Mouse (Mus musculus): Measurements from ENCODE around the gene Nemf.
A peak's percentile ranks its signal among the peaks of the same experiment; 100 is the strongest.

Nemf gene

GRCm38 (mm10) chr12:69304051-69304450, 52.9 kb downstream of the Nemf start:
- DNase-seq (ENCODE audit: low spot score), result no peak

- DNase-seq (ENCODE audit: low spot score), result no peak
Observed at GRCm38 (mm10) chr12:69302171-69302570, 54.8 kb downstream of the Nemf start.

GRCm38 (mm10) chr12:69300391-69300790, 56.6 kb downstream of the Nemf start:
- no peak for DNase-seq (ENCODE audit: low spot score)

GRCm38 (mm10) chr12:69299831-69300230, 57.1 kb downstream of the Nemf start:
- no peak for DNase-seq (ENCODE audit: low spot score)

GRCm38 (mm10) chr12:69299231-69299630, 57.7 kb downstream of the Nemf start:
- DNase-seq (ENCODE audit: low spot score), result peak; percentile 43

- DNase-seq (ENCODE audit: low spot score), result no peak
Observed at GRCm38 (mm10) chr12:69298281-69298680, 58.7 kb downstream of the Nemf start.

- DNase-seq (ENCODE audit: low spot score), result no peak
Observed at GRCm38 (mm10) chr12:69297411-69298150, 59.4 kb downstream of the Nemf start.

- DNase-seq (ENCODE audit: low spot score), result peak; percentile 88
Observed at GRCm38 (mm10) chr12:69296511-69297410, 60.2 kb downstream of the Nemf start, which contains the start of gene Klhdc2. Gene Klhdc2, plus strand, starts transcription at chr12:69296681.

- DNase-seq (ENCODE audit: low spot score), result no peak
Observed at GRCm38 (mm10) chr12:69295651-69296050, 61.3 kb downstream of the Nemf start.

- DNase-seq (ENCODE audit: low spot score), result no peak
Observed at GRCm38 (mm10) chr12:69294936-69295335, 62.0 kb downstream of the Nemf start.

- no peak for DNase-seq (ENCODE audit: low spot score)
Observed at GRCm38 (mm10) chr12:69293815-69294214, 63.1 kb downstream of the Nemf start.

- DNase-seq (ENCODE audit: low spot score), result no peak
Observed at GRCm38 (mm10) chr12:69292401-69292800, 64.6 kb downstream of the Nemf start.

GRCm38 (mm10) chr12:69288699-69289098, 68.3 kb downstream of the Nemf start:
- DNase-seq (ENCODE audit: low spot score), result no peak

GRCm38 (mm10) chr12:69287535-69287934, 69.4 kb downstream of the Nemf start:
- no peak for DNase-seq (ENCODE audit: low spot score)

GRCm38 (mm10) chr12:69283146-69283545, 73.8 kb downstream of the Nemf start:
- no peak for DNase-seq (ENCODE audit: low spot score)

GRCm38 (mm10) chr12:69280915-69281314, 76.0 kb downstream of the Nemf start:
- no peak for DNase-seq (ENCODE audit: low spot score)

- no peak for DNase-seq (ENCODE audit: low spot score)
Observed at GRCm38 (mm10) chr12:69279931-69280469, 77.0 kb downstream of the Nemf start.

- DNase-seq (ENCODE audit: low spot score), result no peak
Observed at GRCm38 (mm10) chr12:69268956-69269355, 88.0 kb downstream of the Nemf start.

- no peak for DNase-seq (ENCODE audit: low spot score)
Observed at GRCm38 (mm10) chr12:69267956-69268632, 88.9 kb downstream of the Nemf start.

GRCm38 (mm10) chr12:69265031-69265430, 91.9 kb downstream of the Nemf start:
- DNase-seq (ENCODE audit: low spot score), result no peak

- no peak for DNase-seq (ENCODE audit: low spot score)
Observed at GRCm38 (mm10) chr12:69262251-69262650, 94.7 kb downstream of the Nemf start.
